8 mouse cellular contexts compared by ENCODE assay signal in the genomic region with DNA sequence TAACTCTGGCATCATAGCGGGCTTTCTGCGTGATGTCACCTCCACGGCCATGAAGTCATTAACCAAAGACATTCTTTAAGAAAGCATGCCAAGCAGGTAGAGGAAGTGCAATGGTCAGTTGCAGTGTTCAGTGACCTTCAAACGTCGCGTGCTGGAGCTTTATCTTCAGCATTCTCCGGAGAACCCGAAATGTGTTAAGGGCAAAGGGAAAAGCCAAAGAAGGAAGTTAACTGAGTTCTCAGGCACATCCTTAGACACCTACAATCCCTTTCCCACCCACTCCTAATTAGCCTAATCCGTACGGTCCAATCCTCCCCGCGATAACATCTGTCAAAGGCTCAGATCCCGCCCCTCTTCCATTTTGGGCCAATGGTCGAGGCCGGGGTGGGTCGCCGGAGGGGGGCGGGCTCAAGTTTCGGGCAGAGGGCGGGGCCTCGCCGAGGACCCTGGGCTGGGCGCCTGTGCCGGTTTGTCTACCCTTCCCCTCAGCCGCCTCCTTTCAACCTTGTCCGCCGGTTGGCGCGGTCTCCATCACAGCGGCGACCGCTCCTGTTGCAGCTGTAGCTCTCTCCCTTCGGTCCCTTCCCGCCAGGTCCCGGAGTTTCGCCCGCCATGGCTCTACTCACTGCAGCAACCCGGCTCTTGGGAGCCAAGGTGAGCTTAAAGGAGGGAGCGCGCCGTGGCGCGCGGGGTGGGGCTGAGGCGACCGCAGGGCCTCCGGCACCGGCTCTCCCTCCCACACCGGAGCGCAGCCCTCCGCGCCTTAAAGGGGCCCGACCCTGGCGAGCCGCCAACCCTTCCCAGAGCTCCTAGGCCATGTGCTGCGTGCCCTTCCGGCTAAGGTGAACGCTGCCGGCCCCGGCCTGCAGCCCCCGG. TPM values are rescaled to one million over a fixed set of nuclear protein-coding genes. Genes with fewer than 3 reads are reported as not detected.
DNase-seq lines count a peak whose midpoint lies in the region; ATAC-seq lines count a peak whose summit lies in the region.

TSS of gene Cs (plus strand) at position 429 of the 876 bp plus-strand sequence.

- DNase-seq in adrenal gland, adult (ENCODE audit: inconsistent age in 2 of 2, low spot score in 1 of 2) = peak; percentile 96 to 99
- DNase-seq in embryo, embryonic 10.5 days (ENCODE audit: low spot score) = peak; percentile 99
- peak; percentile 98 for DNase-seq in gastrocnemius, postnatal 14 days
- DNase-seq in left cerebral cortex, postnatal 10 days (ENCODE audit: extremely low spot score in 1 of 2, low spot score in 2 of 2) = peak; percentile 96 to 98
- DNase-seq in right cerebral cortex, postnatal 25 days = peak; percentile 96
- peak; percentile 96 to 97 for DNase-seq in urinary bladder, postnatal 4 days (ENCODE audit: low spot score in 2 of 2)

- intact Hi-C loops in gastrocnemius, postnatal 14 days (cut with DNase I; ENCODE audit: low total_unique reads) = no loop called here
- intact Hi-C loops in left cerebral cortex, postnatal 10 days (cut with DNase I) = loop anchor here (10.0 kb wide), 1 partner anchor 117 kb away; the partner anchor contains the start of gene Smarcc2

- peak; percentile 95 for ATAC-seq in inflammation-experienced regulatory T-cells, adult 6 months
- peak; percentile 68 for ATAC-seq in megakaryocyte-erythroid progenitor cell, adult 5-6 weeks (replicated peaks; ENCODE audit: low FRiP score, low TSS enrichment, poor library complexity, severe bottlenecking)

RNA-seq across cellular contexts. Expression of gene Cs, which starts in this region (rescaled TPM):
- total RNA-seq in gastrocnemius, postnatal 14 days (2021) = 100 to 1,000 TPM; 571 to 668 TPM
- polyA plus RNA-seq in inflammation-experienced regulatory T-cells, adult 6 months (2017; shearing (Covaris generic)) = 100 to 1,000 TPM; 138 to 155 (median 155) TPM
- 100 to 1,000 TPM; 287 to 288 TPM for total RNA-seq in left cerebral cortex, postnatal 10 days (2021)
- 226 and 251 TPM in 2 replicates for total RNA-seq in megakaryocyte-erythroid progenitor cell, adult 5-6 weeks (2014; fragmentation: Nextera tagmentation)
- total RNA-seq in megakaryocyte-erythroid progenitor cell, adult 5-6 weeks (2017) = 113 and 182 TPM in 2 replicates

Comparison
In these comparisons a context has a peak if more than half of its experiments do, and no peak if none do; other contexts are left out.
1. Peak in every context shown above with its lines: DNase-seq and ATAC-seq.